ENCODE assay signal across 16 mouse cellular contexts in genomic region chr3:108189897-108190296, GRCm38 (mm10). TPM values are rescaled to one million over a fixed set of nuclear protein-coding genes. Genes with fewer than 3 reads are reported as not detected.
DNase-seq lines count a peak whose midpoint lies in the region; ATAC-seq and TF ChIP-seq lines count a peak whose summit lies in the region.
"Had no signal": no experiment of that assay in that cellular context is flagged by ENCODE, and none has a peak within 500 bp of the region (broad histone marks: within the 10 kb centered on the region; RNA-seq: fewer than 3 reads in every experiment).

No protein-coding gene starts in this region.

- peak in 1 of 2 experiments; percentile 25 for DNase-seq in cerebellum, adult 2 months
- DNase-seq in cerebellum, adult 8-10 months = no peak
- no peak for DNase-seq in heart, postnatal 10 days
- no peak for DNase-seq in lung, embryonic 14.5 days
- no peak for DNase-seq in lung, postnatal 14 days
- DNase-seq in spleen, adult 12 weeks (ENCODE audit: low spot score) = no peak
- DNase-seq: adrenal gland, postnatal 10 days; kidney, adult 8-10 months; liver, embryonic 13.5 days; retina, postnatal 1 day; thymus, adult 2 months had no signal

- TF ChIP-seq CTCF in cerebellum, adult 2 months (IDR thresholded peaks at IDR 0.05; ENCODE audit: borderline replicate concordance, insufficient read depth, low read depth, low read length) = no peak
- no peak for TF ChIP-seq CTCF in lung, embryonic 14.5 days (IDR thresholded peaks at IDR 0.05; ENCODE audit: low read depth)

- no peak for ATAC-seq in heart, embryonic 12.5 days (ENCODE audit: insufficient number of reproducible peaks, low FRiP score)
- ATAC-seq in lung, embryonic 14.5 days (ENCODE audit: insufficient read depth) = no peak
- ATAC-seq in hindbrain, embryonic 13.5 days (ENCODE audit: low FRiP score) = no peak

- TF ChIP-seq POLR2A in cerebellum, adult 2 months (IDR thresholded peaks at IDR 0.05; ENCODE audit: borderline replicate concordance, insufficient read depth, low read length) = no peak

- no peak overlapping the region for H3K9ac ChIP-seq in heart, embryonic 12.5 days
- H3K9ac ChIP-seq in lung, embryonic 14.5 days = no peak overlapping the region
- H3K9ac ChIP-seq in hindbrain, embryonic 13.5 days = peak overlapping the region; percentile 51
- H3K9ac ChIP-seq: heart, embryonic 15.5 days; liver, embryonic 13.5 days had no signal

- H3K4me1 ChIP-seq in cerebellum, adult 2 months (ENCODE audit: control insufficient read depth, insufficient read depth, low read length) = peaks cover 41% of the 10 kb centered on the region
- H3K4me1 ChIP-seq in heart, embryonic 12.5 days (replicated peaks) = peaks cover 41% of the 10 kb centered on the region
- peaks cover 2% of the 10 kb centered on the region; the same call in 1 of the 2 replicates for H3K4me1 ChIP-seq in lung, embryonic 14.5 days (ENCODE audit: insufficient read depth)
- peaks cover 60% of the 10 kb centered on the region for H3K4me1 ChIP-seq in hindbrain, embryonic 13.5 days (replicated peaks)

- H3K4me2 ChIP-seq in heart, embryonic 12.5 days = peak overlapping the region; percentile 31; the same call in 1 of the 2 replicates
- peak overlapping the region; percentile 33; the same call in 1 of the 2 replicates for H3K4me2 ChIP-seq in lung, embryonic 14.5 days
- peak overlapping the region; percentile 91; the same call in 1 of the 2 replicates for H3K4me2 ChIP-seq in hindbrain, embryonic 13.5 days
- H3K4me2 ChIP-seq: heart, embryonic 15.5 days; liver, embryonic 13.5 days had no signal

- H3K36me3 ChIP-seq in heart, embryonic 12.5 days = 0 out of 2 replicates have a peak, but pooled peaks cover 3% of the 10 kb centered on the region
- no peaks in the 10 kb centered on the region for H3K36me3 ChIP-seq in lung, embryonic 14.5 days (ENCODE audit: insufficient read depth)
- H3K36me3 ChIP-seq in hindbrain, embryonic 13.5 days = peaks cover 31% of the 10 kb centered on the region
- H3K36me3 ChIP-seq: heart, embryonic 15.5 days; liver, embryonic 13.5 days had no signal

- H3K27me3 ChIP-seq in cerebellum, adult 2 months (ENCODE audit: control insufficient read depth, insufficient read depth, low read length) = no peaks in the 10 kb centered on the region
- H3K27me3 ChIP-seq in heart, embryonic 12.5 days (replicated peaks) = peaks cover 22% of the 10 kb centered on the region
- H3K27me3 ChIP-seq in lung, embryonic 14.5 days (ENCODE audit: insufficient read depth, low read length) = peaks cover 18% of the 10 kb centered on the region
- H3K27me3 ChIP-seq in hindbrain, embryonic 13.5 days = peaks cover 4% of the 10 kb centered on the region; the same call in 1 of the 2 replicates

- H3K9me3 ChIP-seq in heart, embryonic 12.5 days (replicated peaks) = no peaks in the 10 kb centered on the region
- no peaks in the 10 kb centered on the region for H3K9me3 ChIP-seq in lung, embryonic 14.5 days (ENCODE audit: low read depth, low read length)
- no peaks in the 10 kb centered on the region for H3K9me3 ChIP-seq in hindbrain, embryonic 13.5 days
- H3K9me3 ChIP-seq: heart, embryonic 15.5 days; liver, embryonic 13.5 days; megakaryocyte, embryonic 14.5 days had no signal

- H3K27ac ChIP-seq in cerebellum, adult 2 months (ENCODE audit: insufficient read depth, low read length) = 0 out of 2 replicates have a peak overlapping the region, but pooled peaks have one; percentile 6
- H3K27ac ChIP-seq in heart, embryonic 12.5 days (ENCODE audit: poor library complexity, severe bottlenecking) = no peak overlapping the region
- no peak overlapping the region for H3K27ac ChIP-seq in lung, embryonic 14.5 days (ENCODE audit: low read depth)
- H3K27ac ChIP-seq in hindbrain, embryonic 13.5 days = no peak overlapping the region
- H3K27ac ChIP-seq: heart, embryonic 15.5 days; liver, embryonic 13.5 days had no signal

- WGBS in cerebellum, adult 2 months = 38% methylated on average over 5 of the region's 5 CpGs
- WGBS in heart, embryonic 12.5 days = 47% methylated on average over 5 of the region's 5 CpGs
- WGBS in lung, embryonic 14.5 days = 18% methylated on average over 5 of the region's 5 CpGs
- 76% methylated on average over 5 of the region's 5 CpGs for WGBS in hindbrain, embryonic 13.5 days

- intact Hi-C loops in heart, postnatal 10 days (cut with DNase I) = no loop called here

- H3K4me3 ChIP-seq in cerebellum, adult 2 months (replicated peaks; ENCODE audit: insufficient read depth, low read depth, low read length) = peak overlapping the region; percentile 9
- H3K4me3 ChIP-seq in heart, embryonic 12.5 days = no peak overlapping the region
- no peak overlapping the region for H3K4me3 ChIP-seq in lung, embryonic 14.5 days (ENCODE audit: low read depth, low read length)
- no peak overlapping the region for H3K4me3 ChIP-seq in hindbrain, embryonic 13.5 days
- H3K4me3 ChIP-seq: heart, embryonic 15.5 days; liver, embryonic 13.5 days had no signal

RNA-seq across cellular contexts. Expression of gene Amigo1, which starts 3.8 kb away (rescaled TPM):
- polyA plus RNA-seq in cerebellum, adult 2 months (2012; rRNA removed) = 50.8 and 53.5 TPM in 2 replicates
- 4.5 and 5.0 TPM in 2 replicates for polyA plus RNA-seq in heart, embryonic 12.5 days (2016; fragmentation: Nextera tagmentation; extraction: Ambion mirVana)
- 10 to 100 TPM in 1 of 2 experiments, 1 to 10 TPM in 1; 6.9 to 11.8 TPM for total RNA-seq in heart, postnatal 10 days (2021)
- polyA plus RNA-seq in lung, embryonic 14.5 days (2014; fragmentation: Nextera tagmentation; extraction: Ambion mirVana) = 2.1 TPM in 2 replicates
- 12.0 and 13.8 TPM in 2 replicates for polyA plus RNA-seq in hindbrain, embryonic 13.5 days (2015; fragmentation: Nextera tagmentation; extraction: Ambion mirVana)

RNA-seq across cellular contexts. Expression of gene Cyb561d1, which starts 11.1 kb away (rescaled TPM):
- polyA plus RNA-seq in cerebellum, adult 2 months (2012; rRNA removed) = 13.1 and 13.8 TPM in 2 replicates
- 3.4 and 3.7 TPM in 2 replicates for polyA plus RNA-seq in heart, embryonic 12.5 days (2016; fragmentation: Nextera tagmentation; extraction: Ambion mirVana)
- 1 to 10 TPM; 5.7 to 6.2 TPM for total RNA-seq in heart, postnatal 10 days (2021)
- polyA plus RNA-seq in lung, embryonic 14.5 days (2014; fragmentation: Nextera tagmentation; extraction: Ambion mirVana) = 2.0 TPM in 2 replicates
- 3.5 and 4.3 TPM in 2 replicates for polyA plus RNA-seq in hindbrain, embryonic 13.5 days (2015; fragmentation: Nextera tagmentation; extraction: Ambion mirVana)

RNA-seq across cellular contexts. Expression of gene Atxn7l2, which starts 20.8 kb away (rescaled TPM):
- polyA plus RNA-seq in cerebellum, adult 2 months (2012; rRNA removed) = 25.9 and 26.9 TPM in 2 replicates
- 8.9 and 9.1 TPM in 2 replicates for polyA plus RNA-seq in heart, embryonic 12.5 days (2016; fragmentation: Nextera tagmentation; extraction: Ambion mirVana)
- total RNA-seq in heart, postnatal 10 days (2021) = 1 to 10 TPM; 4.5 TPM
- 14.0 and 18.1 TPM in 2 replicates for polyA plus RNA-seq in lung, embryonic 14.5 days (2014; fragmentation: Nextera tagmentation; extraction: Ambion mirVana)
- 26.2 and 27.1 TPM in 2 replicates for polyA plus RNA-seq in hindbrain, embryonic 13.5 days (2015; fragmentation: Nextera tagmentation; extraction: Ambion mirVana)

RNA-seq across cellular contexts. Expression of gene Gpr61, which starts 35.2 kb away (rescaled TPM):
- polyA plus RNA-seq in cerebellum, adult 2 months (2012; rRNA removed) = 6.2 and 6.5 TPM in 2 replicates
- polyA plus RNA-seq in heart, embryonic 12.5 days (2016; fragmentation: Nextera tagmentation; extraction: Ambion mirVana) = 0.19 and 0.27 TPM in 2 replicates
- total RNA-seq in heart, postnatal 10 days (2021) = not detected
- 0.11 TPM in 1 of 2 replicates, not detected in the other for polyA plus RNA-seq in lung, embryonic 14.5 days (2014; fragmentation: Nextera tagmentation; extraction: Ambion mirVana)
- 3.0 and 3.5 TPM in 2 replicates for polyA plus RNA-seq in hindbrain, embryonic 13.5 days (2015; fragmentation: Nextera tagmentation; extraction: Ambion mirVana)
- total RNA-seq: common myeloid progenitor, adult 5-6 weeks had no signal
- polyA plus RNA-seq: liver, embryonic 13.5 days; thymus, adult 2 months had no signal

RNA-seq across cellular contexts. Expression of gene Sypl2, which starts 36.6 kb away (rescaled TPM):
- 2.4 TPM in 2 replicates for polyA plus RNA-seq in cerebellum, adult 2 months (2012; rRNA removed)
- 3.2 and 3.3 TPM in 2 replicates for polyA plus RNA-seq in heart, embryonic 12.5 days (2016; fragmentation: Nextera tagmentation; extraction: Ambion mirVana)
- under 1 TPM; 0.64 to 0.65 TPM for total RNA-seq in heart, postnatal 10 days (2021)
- 0.54 and 0.96 TPM in 2 replicates for polyA plus RNA-seq in lung, embryonic 14.5 days (2014; fragmentation: Nextera tagmentation; extraction: Ambion mirVana)
- polyA plus RNA-seq in hindbrain, embryonic 13.5 days (2015; fragmentation: Nextera tagmentation; extraction: Ambion mirVana) = 0.34 and 0.43 TPM in 2 replicates
- total RNA-seq: common myeloid progenitor, adult 5-6 weeks had no signal

Comparison
In these comparisons a context has a peak if more than half of its experiments do, and no peak if none do; other contexts are left out.
1. H3K4me2 ChIP-seq: peak in every context shown above with its lines; median percentile 91 in hindbrain, embryonic 13.5 days; 33 in lung, embryonic 14.5 days; 31 in heart, embryonic 12.5 days.